Mouse (Mus musculus) heart, adult 2 months (tissue): ENCODE measurements around the gene Mrps27.

Source experiments
- CTCF ChIP-seq: fragments of 200-600 bp; IDR thresholded peaks from 2 replicates; pipeline ENCODE4 v1.8.1; 2022; ENCODE audit warnings: antibody characterized with exemption, mild to moderate bottlenecking, moderate library complexity
- EP300 ChIP-seq: fragments of 200-500 bp; IDR thresholded peaks from 2 replicates; pipeline ENCODE4 v1.6.1; 2011; ENCODE audit warnings: low read depth, low read length, control low read depth; ENCODE audit not compliant: insufficient read depth
- POLR2A ChIP-seq: fragments of 200-500 bp; IDR thresholded peaks from 2 replicates; pipeline ENCODE4 v1.6.1; 2011; ENCODE audit warnings: mild to moderate bottlenecking, low read depth, low read length, control low read depth; ENCODE audit not compliant: insufficient read depth

GRCm38 (mm10) chr13:99413481-99414351 lies 69.1 kb downstream of the Mrps27 start:
- TF ChIP-seq POLR2A = no peak
- no peak for TF ChIP-seq CTCF
- no peak for TF ChIP-seq EP300
